Comparison of ENCODE assay signal across 8 mouse cellular contexts in the genomic region with DNA sequence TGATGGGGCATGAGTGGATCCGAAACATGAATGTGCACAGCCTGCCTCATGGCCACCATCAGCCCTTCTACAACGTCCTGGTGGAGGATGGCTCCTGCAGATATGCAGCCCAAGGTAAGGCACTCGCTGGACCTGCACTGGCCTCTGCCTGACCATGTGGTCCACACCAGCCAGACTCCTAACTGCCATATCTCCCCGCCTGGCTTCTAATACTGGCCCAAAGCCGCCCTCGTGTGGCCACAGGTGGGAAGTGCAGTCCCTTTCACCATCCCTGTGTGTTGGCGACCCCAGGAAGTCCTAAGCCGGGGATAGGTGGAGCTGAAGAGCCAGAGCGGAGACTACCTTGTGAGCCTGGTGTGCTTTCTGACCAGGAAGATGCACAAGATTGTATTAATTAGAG. TPM values are rescaled to one million over a fixed set of nuclear protein-coding genes. Genes with fewer than 3 reads are reported as not detected.
DNase-seq lines count a peak whose midpoint lies in the region; ATAC-seq and TF ChIP-seq lines count a peak whose summit lies in the region.

No protein-coding gene starts in this region.

- H3K36me3 ChIP-seq in kidney, embryonic 16.5 days (ENCODE audit: insufficient read depth, low read length): peaks cover 80% of the 10 kb centered on the region
- H3K36me3 ChIP-seq in liver, embryonic 14.5 days (replicated peaks; ENCODE audit: control insufficient read depth, insufficient read depth, low read depth): peaks cover 2% of the 10 kb centered on the region; the same call in 1 of the 2 replicates

- TF ChIP-seq CTCF in cortical plate, adult 2 months (IDR thresholded peaks at IDR 0.05; ENCODE audit: extremely low read depth, insufficient read depth, low read length): peak; percentile 75
- peak; percentile 94 for TF ChIP-seq CTCF in liver, embryonic 14.5 days (IDR thresholded peaks at IDR 0.05; ENCODE audit: low read depth)
- TF ChIP-seq CTCF in olfactory bulb, adult 2 months (IDR thresholded peaks at IDR 0.05; ENCODE audit: insufficient read depth, low read depth, low read length): peak; percentile 95

- no peaks in the 10 kb centered on the region for H3K27me3 ChIP-seq in kidney, embryonic 16.5 days (ENCODE audit: insufficient read depth, low read length)
- H3K27me3 ChIP-seq in liver, embryonic 14.5 days (ENCODE audit: control insufficient read depth, insufficient read depth, low read length): no peaks in the 10 kb centered on the region

- TF ChIP-seq EP300 in liver, embryonic 14.5 days (IDR thresholded peaks at IDR 0.05; ENCODE audit: low read depth): no peak

- H3K4me2 ChIP-seq in kidney, embryonic 16.5 days (replicated peaks; ENCODE audit: low read depth, low read length): no peak overlapping the region
- H3K4me2 ChIP-seq in liver, embryonic 14.5 days (ENCODE audit: low read depth): no peak overlapping the region

- peaks cover 8% of the 10 kb centered on the region for H3K4me1 ChIP-seq in cortical plate, adult 2 months (ENCODE audit: control insufficient read depth, insufficient read depth, low read length)
- H3K4me1 ChIP-seq in kidney, embryonic 16.5 days (ENCODE audit: insufficient read depth, low read length): no peaks in the 10 kb centered on the region
- no peaks in the 10 kb centered on the region for H3K4me1 ChIP-seq in liver, embryonic 14.5 days (replicated peaks; ENCODE audit: control insufficient read depth in 2 of 2, insufficient read depth in 2 of 2, low read length in 1 of 2)
- peaks cover 56% of the 10 kb centered on the region for H3K4me1 ChIP-seq in olfactory bulb, adult 2 months (ENCODE audit: control insufficient read depth, insufficient read depth, low read length)

- no peak overlapping the region for H3K27ac ChIP-seq in cortical plate, adult 2 months (ENCODE audit: insufficient read depth, low read length)
- H3K27ac ChIP-seq in kidney, embryonic 16.5 days (ENCODE audit: low read length): no peak overlapping the region
- H3K27ac ChIP-seq in liver, embryonic 14.5 days: no peak overlapping the region
- no peak overlapping the region for H3K27ac ChIP-seq in olfactory bulb, adult 2 months (ENCODE audit: insufficient read depth, low read depth, low read length)

- H3K9me3 ChIP-seq in kidney, embryonic 16.5 days (ENCODE audit: low read length): no peaks in the 10 kb centered on the region
- no peaks in the 10 kb centered on the region for H3K9me3 ChIP-seq in liver, embryonic 14.5 days (ENCODE audit: control insufficient read depth, low read length)

- H3K9ac ChIP-seq in kidney, embryonic 16.5 days (replicated peaks; ENCODE audit: low read length): no peak overlapping the region
- no peak overlapping the region for H3K9ac ChIP-seq in liver, embryonic 14.5 days (replicated peaks)

- peak; percentile 22; the same call in 1 of the 2 replicates for ATAC-seq in kidney, embryonic 16.5 days (ENCODE audit: low FRiP score, low TSS enrichment)
- peak; percentile 14; the same call in 1 of the 2 replicates for ATAC-seq in liver, embryonic 14.5 days (ENCODE audit: insufficient read depth)

- 43% methylated on average over 9 of the region's 9 CpGs for WGBS in kidney, embryonic 16.5 days
- 43% methylated on average over 9 of the region's 9 CpGs for WGBS in liver, embryonic 14.5 days (ENCODE audit: insufficient replicate concordance)
- WGBS in olfactory bulb, adult 2 months: 29% methylated on average over 9 of the region's 9 CpGs

- H3K4me3 ChIP-seq in cortical plate, adult 2 months (ENCODE audit: insufficient read depth, low read length): no peak overlapping the region
- no peak overlapping the region for H3K4me3 ChIP-seq in kidney, embryonic 16.5 days (ENCODE audit: low read length)
- no peak overlapping the region for H3K4me3 ChIP-seq in liver, embryonic 14.5 days (ENCODE audit: insufficient read depth in 1 of 2, low read depth in 2 of 2, low read length in 2 of 2)
- H3K4me3 ChIP-seq in olfactory bulb, adult 2 months (ENCODE audit: insufficient read depth, low read depth, low read length): no peak overlapping the region

- no peak for TF ChIP-seq POLR2A in cortical plate, adult 2 months (IDR thresholded peaks at IDR 0.05; ENCODE audit: extremely low read depth, insufficient read depth, low read length)
- TF ChIP-seq POLR2A in olfactory bulb, adult 2 months (IDR thresholded peaks at IDR 0.05; ENCODE audit: insufficient read depth, low read depth, low read length): no peak

- peak; percentile 57 for DNase-seq in CD4-positive helper T cell, adult 2 months (ENCODE audit: low read depth, low spot score)
- peak; percentile 78 for DNase-seq in ZHBTc4 (ENCODE audit: low read depth, low spot score)
- peak; percentile 52 to 68 for DNase-seq in gastrocnemius, postnatal 4 days (ENCODE audit: low spot score in 2 of 2)
- DNase-seq in liver, embryonic 14.5 days (ENCODE audit: low read depth in 3 of 3, low spot score in 3 of 3): no peak
- DNase-seq in urinary bladder, adult 2 months (ENCODE audit: low spot score): peak; percentile 46

RNA-seq across cellular contexts. Expression of gene Tesc, which starts 25.5 kb away (rescaled TPM):
- polyA plus RNA-seq in cortical plate, adult 2 months (2012; rRNA removed): 47.6 and 54.6 TPM in 2 replicates
- total RNA-seq in gastrocnemius, postnatal 4 days (2021): under 1 TPM; 0.88 to 0.96 TPM
- polyA plus RNA-seq in kidney, embryonic 16.5 days (2015; fragmentation: Nextera tagmentation; extraction: Ambion mirVana): 20.9 and 23.9 TPM in 2 replicates
- polyA plus RNA-seq in liver, embryonic 14.5 days (2012; rRNA removed): 0.58 and 0.73 TPM in 2 replicates
- polyA plus RNA-seq in liver, embryonic 14.5 days (2014; fragmentation: Nextera tagmentation; extraction: Ambion mirVana): 0.77 and 1.2 TPM in 2 replicates
- polyA plus RNA-seq in olfactory bulb, adult 2 months (2012; ENCODE audit: insufficient read depth, insufficient read length, low replicate concordance, missing spikeins): not detected in 2 replicates
- 1.5 and 2.0 TPM in 2 replicates for polyA plus RNA-seq in urinary bladder, adult 2 months (2012; rRNA removed)

RNA-seq across cellular contexts. Expression of gene Fbxo21, which starts 25.5 kb away (rescaled TPM):
- 90.4 and 92.1 TPM in 2 replicates for polyA plus RNA-seq in cortical plate, adult 2 months (2012; rRNA removed)
- 10 to 100 TPM; 32.6 to 35.3 TPM for total RNA-seq in gastrocnemius, postnatal 4 days (2021)
- polyA plus RNA-seq in kidney, embryonic 16.5 days (2015; fragmentation: Nextera tagmentation; extraction: Ambion mirVana): 85.6 and 87.5 TPM in 2 replicates
- 10.0 and 10.6 TPM in 2 replicates for polyA plus RNA-seq in liver, embryonic 14.5 days (2012; rRNA removed)
- polyA plus RNA-seq in liver, embryonic 14.5 days (2014; fragmentation: Nextera tagmentation; extraction: Ambion mirVana): 9.5 and 10.3 TPM in 2 replicates
- not detected in 2 replicates for polyA plus RNA-seq in olfactory bulb, adult 2 months (2012; ENCODE audit: insufficient read depth, insufficient read length, low replicate concordance, missing spikeins)
- polyA plus RNA-seq in urinary bladder, adult 2 months (2012; rRNA removed): 35.1 and 36.9 TPM in 2 replicates

Comparison
In these comparisons a context has a peak if more than half of its experiments do, and no peak if none do; other contexts are left out.
1. DNase-seq: peak in CD4-positive helper T cell, adult 2 months (single experiment), ZHBTc4 (single experiment), gastrocnemius, postnatal 4 days (2 of 2) and urinary bladder, adult 2 months (single experiment); none in liver, embryonic 14.5 days (0 of 3).
2. Peak in every context shown above with its lines, with median percentiles within 50 percentile points of each other: CTCF ChIP-seq.